31 mouse cellular contexts compared by ENCODE assay signal in the genomic region with DNA sequence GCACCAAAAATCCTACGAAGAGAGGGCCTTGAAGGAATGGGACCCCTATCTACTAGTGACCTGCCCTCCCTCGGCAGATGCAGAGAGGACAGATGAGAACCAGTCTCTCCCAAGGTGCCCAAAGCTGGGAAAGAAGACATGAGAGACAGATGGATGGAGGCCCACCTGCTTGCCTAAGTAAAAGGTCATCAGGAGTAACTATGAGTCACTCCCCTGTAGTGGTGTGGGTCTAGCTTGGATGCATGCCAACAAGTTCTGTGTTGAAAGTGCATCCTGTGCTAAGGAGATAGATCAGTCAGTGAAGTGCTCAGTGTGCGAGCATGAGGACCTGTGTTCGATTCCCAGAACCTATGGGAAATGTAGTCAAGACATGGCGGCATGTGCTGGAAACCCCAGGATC. TPM values are rescaled to one million over a fixed set of nuclear protein-coding genes. Genes with fewer than 3 reads are reported as not detected.
"Had no signal": no experiment of that assay in that cellular context is flagged by ENCODE, and none has a peak within 500 bp of the region (broad histone marks: within the 10 kb centered on the region; RNA-seq: fewer than 3 reads in every experiment).

No protein-coding gene starts in this region.

- ATAC-seq: hindbrain, postnatal 0 days; intestine, embryonic 16.5 days had no signal

- DNase-seq: gastrocnemius, postnatal 14 days; gastrocnemius, postnatal 36 days; heart, adult 11 months; heart, adult 2 months; heart, postnatal 14 days; heart, postnatal 36 days; kidney, adult 11 months; kidney, adult 2 months; kidney, adult 9 months; kidney, postnatal 25 days; kidney, postnatal 4 days; liver; liver, embryonic 13.5 days had no signal

- H3K27ac ChIP-seq: heart, adult 2 months; heart, embryonic 13.5 days; heart, embryonic 15.5 days; hindbrain, embryonic 13.5 days; hindbrain, embryonic 15.5 days; hindbrain, postnatal 0 days; kidney, embryonic 15.5 days; kidney, postnatal 0 days; layer of hippocampus, adult 2 months; left cerebral cortex, adult 2 months; limb, embryonic 10.5 days; limb, embryonic 12.5 days; liver, embryonic 13.5 days had no signal

- H3K36me3 ChIP-seq: heart, embryonic 13.5 days; heart, embryonic 15.5 days; hindbrain, embryonic 13.5 days; hindbrain, embryonic 15.5 days; kidney, embryonic 15.5 days; limb, embryonic 10.5 days; limb, embryonic 12.5 days; liver, embryonic 13.5 days had no signal

- H3K9me3 ChIP-seq: heart, embryonic 13.5 days; heart, embryonic 15.5 days; hindbrain, embryonic 13.5 days; hindbrain, embryonic 15.5 days; kidney, embryonic 15.5 days; limb, embryonic 10.5 days; limb, embryonic 12.5 days had no signal

- H3K4me3 ChIP-seq: heart, adult 2 months; heart, embryonic 13.5 days; heart, embryonic 15.5 days; hindbrain, embryonic 13.5 days; hindbrain, embryonic 15.5 days; kidney, embryonic 15.5 days; layer of hippocampus, adult 2 months; left cerebral cortex, adult 2 months; limb, embryonic 10.5 days; limb, embryonic 12.5 days; liver, embryonic 13.5 days had no signal

- H3K27me3 ChIP-seq: hindbrain, embryonic 13.5 days; hindbrain, embryonic 15.5 days had no signal

- H3K9ac ChIP-seq: heart, embryonic 13.5 days; heart, embryonic 15.5 days; hindbrain, embryonic 15.5 days; kidney, embryonic 15.5 days; limb, embryonic 12.5 days; liver, embryonic 13.5 days had no signal

- H3K4me2 ChIP-seq: heart, embryonic 11.5 days; heart, embryonic 13.5 days; heart, embryonic 15.5 days; kidney, embryonic 15.5 days; limb, embryonic 12.5 days; liver, embryonic 11.5 days; liver, embryonic 13.5 days had no signal

RNA-seq across cellular contexts. Expression of gene Irgc1, which starts 26.8 kb away (rescaled TPM):
- polyA plus RNA-seq: heart, embryonic 11.5 days; heart, embryonic 13.5 days; heart, embryonic 15.5 days; heart, postnatal 0 days; hindbrain, embryonic 11.5 days; hindbrain, embryonic 13.5 days; hindbrain, embryonic 15.5 days; hindbrain, postnatal 0 days; intestine, embryonic 14.5 days; kidney, embryonic 15.5 days; kidney, postnatal 0 days; limb, embryonic 10.5 days; limb, embryonic 12.5 days; limb, embryonic 14.5 days; liver, embryonic 11.5 days; liver, embryonic 13.5 days had no signal

RNA-seq across cellular contexts. Expression of gene AC161166.1, which starts 33.3 kb away (rescaled TPM):
- polyA plus RNA-seq: kidney, adult 2 months; liver, embryonic 11.5 days; liver, embryonic 13.5 days had no signal
